Mouse (Mus musculus) gastrocnemius, postnatal 14 days (tissue): ENCODE results near the gene Nus1. TPM values are rescaled to one million over a fixed set of nuclear protein-coding genes. Genes with fewer than 3 reads are reported as not detected.

ENCODE experiments used
- DNase-seq: peaks from one replicate; pipeline ENCODE4 v3.0.0; 2021; ENCODE audit warnings: mixed read lengths
- intact Hi-C: fragments of 180-260 bp; cut with DNase I; formaldehyde crosslinking; loops from one replicate; pipeline ENCODE4 v1.15.1; 2025; ENCODE audit warnings: low total_unique reads
- long read RNA-seq, 2 experiments: library from polyadenylated mRNA; stranded (forward); transcript quantifications; one replicate each; pipeline ENCODE4 v2.0.0; 2021
- total RNA-seq, 2 experiments: library from RNA; stranded (reverse); gene quantifications; 2 replicates each; pipeline ENCODE4 v1.2.3; 2021

Gene Nus1
- total RNA-seq: 10 to 100 TPM; 16.1 to 17.5 TPM
- long read RNA-seq, experiment 1, full-length matches to known transcripts: 11 of 17 reads
- long read RNA-seq, experiment 1, partial matches to known transcripts: 0 of 17 reads
- long read RNA-seq, experiment 1, other reads (novel, unspliced or antisense): 6 of 17 reads
- long read RNA-seq, experiment 2, full-length matches to known transcripts: 17 of 20 reads
- long read RNA-seq, experiment 2, partial matches to known transcripts: 0 of 20 reads
- long read RNA-seq, experiment 2, other reads (novel, unspliced or antisense): 3 of 20 reads

DNA sequence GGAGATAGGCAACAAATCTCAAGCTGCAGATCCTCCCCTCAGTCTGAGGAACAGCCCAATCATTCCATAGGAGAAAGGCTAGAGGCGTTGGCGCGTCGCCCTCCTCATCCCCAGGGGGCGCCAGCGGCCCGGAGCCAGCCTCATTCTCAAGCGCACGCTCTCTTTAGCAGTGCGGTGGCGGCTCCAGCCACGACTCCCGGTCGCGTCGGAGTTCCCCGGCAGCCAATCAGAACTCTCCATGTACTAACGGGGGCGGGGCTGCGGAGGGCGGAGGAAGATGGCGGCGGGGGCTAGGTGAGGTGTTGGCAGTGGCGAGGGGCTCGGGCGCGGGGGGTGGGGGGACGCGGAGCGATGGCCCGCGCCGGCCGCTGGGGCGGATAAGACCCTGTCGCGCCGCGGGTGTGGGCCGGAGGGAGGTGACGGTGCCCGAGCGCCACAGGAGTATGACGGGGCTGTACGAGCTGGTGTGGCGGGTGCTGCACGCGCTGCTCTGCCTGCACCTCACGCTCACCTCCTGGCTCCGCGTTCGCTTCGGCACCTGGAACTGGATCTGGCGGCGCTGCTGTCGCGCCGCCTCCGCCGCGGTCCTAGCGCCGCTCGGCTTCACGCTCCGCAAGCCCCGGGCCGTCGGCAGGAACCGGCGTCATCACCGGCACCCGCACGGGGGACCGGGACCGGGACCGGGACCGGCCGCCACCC is at the start of gene Nus1:
Gene Nus1, plus strand, starts transcription at position 249 of the 699 bp plus-strand sequence.
- DNase-seq: peak; percentile 97

DNA sequence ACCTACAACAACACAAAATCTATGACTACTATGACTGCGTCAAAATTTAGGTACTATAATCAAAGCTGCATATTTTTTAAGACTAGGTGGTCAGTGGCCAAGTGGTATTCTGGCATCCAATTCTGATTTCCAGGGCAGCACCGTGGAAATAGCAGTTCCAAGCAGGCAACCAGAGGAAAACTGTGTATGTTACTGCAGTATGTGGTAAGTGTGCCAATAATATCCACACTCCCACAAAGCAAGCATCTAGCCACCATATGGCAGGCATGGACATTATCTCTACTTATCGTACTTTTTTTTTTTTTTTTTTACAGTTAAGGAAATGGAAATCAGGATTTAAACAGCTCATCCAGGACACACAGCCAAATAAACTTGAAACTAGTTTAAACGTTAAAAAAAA is 49.0 kb upstream of the Nus1 start:
- intact Hi-C loops: no loop called here
- no peak for DNase-seq

More for the DNA sequence above, at the start of gene Nus1:
- intact Hi-C loops: no loop called here

DNA sequence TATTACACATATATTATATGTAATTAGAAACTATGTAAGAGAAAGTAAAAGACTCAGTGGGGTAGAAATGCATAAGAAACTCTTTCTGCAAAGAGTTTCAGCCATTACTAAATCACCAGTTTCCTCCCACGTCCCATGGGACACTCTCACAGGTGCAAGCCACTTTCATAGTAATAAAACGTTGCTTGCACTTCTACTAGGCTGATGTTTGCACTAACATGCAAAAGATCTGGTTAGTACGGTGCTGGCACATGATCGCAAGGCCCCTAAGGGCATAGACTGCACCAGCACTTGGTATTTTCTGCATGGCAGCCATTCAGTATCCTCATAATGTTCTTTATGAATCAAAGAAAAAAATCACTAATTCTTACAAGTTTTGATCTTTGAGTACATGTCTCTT is 43.5 kb upstream of the Nus1 start:
- no peak for DNase-seq
- intact Hi-C loops: no loop called here

DNA sequence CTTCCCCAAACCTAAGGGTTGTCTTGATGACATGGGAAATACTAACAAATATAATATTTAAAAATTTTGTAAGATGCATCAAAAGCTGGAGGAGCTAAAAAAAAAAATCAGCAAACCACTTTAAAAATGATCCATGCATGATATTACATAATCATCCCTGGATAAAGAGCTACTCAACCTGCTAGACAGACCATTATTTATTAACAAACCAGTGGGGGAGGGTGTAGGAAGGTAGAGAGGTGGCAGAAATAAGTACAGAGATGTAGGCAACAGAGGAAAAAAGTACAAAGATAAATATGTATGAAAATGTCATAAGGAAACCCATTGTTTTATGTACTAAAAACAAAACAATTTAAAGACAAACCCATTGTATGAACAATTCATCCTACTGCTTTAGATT is 42.7 kb upstream of the Nus1 start:
- intact Hi-C loops: no loop called here
- DNase-seq: no peak

DNA sequence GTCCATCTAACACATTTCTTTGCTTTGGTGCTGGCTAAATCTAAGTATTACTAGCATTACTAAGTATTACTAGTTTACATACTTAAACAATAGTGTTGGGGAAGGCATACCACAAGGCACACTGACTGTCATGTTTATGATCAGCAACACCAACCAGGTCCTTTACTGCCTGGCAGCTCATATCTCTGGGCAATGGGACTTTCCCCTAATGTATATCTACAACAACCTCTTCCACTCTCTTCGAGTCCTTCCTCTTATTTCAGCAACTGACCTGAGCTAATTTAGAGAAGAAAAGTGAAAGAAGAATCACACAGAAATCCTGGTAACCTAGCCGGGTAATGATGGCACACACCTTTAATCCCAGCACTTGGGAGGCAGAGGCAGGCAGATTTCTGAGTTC is 40.9 kb upstream of the Nus1 start:
- DNase-seq: no peak
- intact Hi-C loops: no loop called here

DNA sequence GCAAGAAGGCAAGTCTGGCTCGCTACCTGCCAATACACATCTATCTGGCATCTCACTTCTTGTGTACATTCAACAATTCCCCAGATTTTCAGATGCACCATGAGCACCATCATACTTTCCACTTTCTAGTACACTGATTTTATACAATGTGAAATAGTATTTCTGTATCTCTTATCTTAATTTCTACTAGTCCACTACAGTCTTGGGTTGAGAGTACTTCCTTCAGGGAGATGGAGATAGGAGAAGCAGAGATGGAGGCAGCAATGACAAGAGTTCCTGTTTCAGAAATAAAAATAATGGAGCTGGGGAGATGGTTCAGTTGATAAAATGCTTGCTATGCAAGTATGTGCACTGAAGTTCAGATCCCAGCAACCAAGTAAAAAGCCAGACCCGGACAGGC is 39.5 kb upstream of the Nus1 start:
- DNase-seq: no peak
- intact Hi-C loops: no loop called here

DNA sequence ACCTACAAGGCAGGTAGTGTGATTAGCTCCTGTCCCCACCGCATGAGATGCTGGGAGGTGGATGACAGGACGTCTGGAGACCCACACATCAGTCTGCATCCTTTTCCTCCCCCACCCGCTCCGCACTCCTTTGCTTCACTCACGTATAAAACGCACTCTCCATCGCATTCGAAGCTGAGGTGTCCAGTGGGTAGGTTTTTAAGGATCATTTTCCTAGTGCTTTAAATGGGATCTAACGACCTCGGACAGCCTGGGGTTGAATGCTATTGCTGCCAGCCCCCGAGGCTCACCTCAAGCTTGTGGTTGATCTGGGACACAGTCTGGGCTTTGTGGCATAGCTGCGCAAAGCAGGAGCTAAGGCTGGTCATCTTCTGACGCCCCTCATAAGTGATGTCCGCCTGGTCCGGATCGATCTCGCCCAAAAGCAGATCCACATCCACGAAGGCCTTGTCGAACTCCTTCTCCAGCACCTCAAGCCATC is 36.0 kb upstream of the Nus1 start:
- DNase-seq: no peak
- intact Hi-C loops: loop anchor here (10.0 kb wide), 1 partner anchor 277 kb away; no protein-coding TSS in a partner anchor

DNA sequence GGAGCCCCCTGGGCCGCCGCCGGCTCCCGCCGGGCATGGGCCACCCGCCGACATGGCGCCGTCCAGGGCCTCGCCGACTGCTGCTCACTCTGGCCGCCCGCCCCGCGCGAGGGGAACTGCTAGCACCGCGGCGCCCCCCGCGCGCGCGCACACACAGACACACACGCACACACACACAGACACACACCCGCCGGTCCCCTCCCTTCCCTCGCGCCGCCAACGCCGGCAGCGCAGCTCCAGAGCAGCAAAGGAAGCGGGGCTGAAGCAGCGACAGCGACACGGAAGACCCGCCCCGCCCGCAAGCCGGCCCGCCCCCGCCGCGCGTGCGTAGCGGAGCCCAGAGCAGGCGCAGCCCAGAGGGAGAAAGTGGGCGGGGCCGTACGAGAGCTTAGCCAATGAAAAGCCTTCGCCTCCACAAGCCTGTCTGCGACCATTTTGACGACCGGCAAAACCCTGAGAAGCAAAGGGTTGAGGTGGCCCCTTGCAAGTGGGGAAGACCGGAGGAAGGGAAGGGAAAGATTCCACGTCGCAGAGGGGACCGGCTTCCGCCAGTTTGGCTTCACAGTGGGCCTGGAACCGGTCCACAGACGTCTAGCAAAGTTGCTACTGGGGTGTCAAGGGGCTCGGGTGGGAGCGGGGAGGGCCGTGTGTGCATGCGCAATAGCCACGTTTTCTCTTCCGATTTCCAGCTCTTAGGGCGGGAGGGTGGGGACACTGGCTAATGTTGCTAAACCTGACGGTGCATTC is 35.3 kb upstream of the Nus1 start, which contains the start of gene Gopc:
Gene Gopc, minus strand, starts transcription at position 280 of the 747 bp plus-strand sequence.
- DNase-seq: peak; percentile 98
- intact Hi-C loops: loop anchor here (10.0 kb wide), 1 partner anchor 277 kb away; no protein-coding TSS in a partner anchor

DNA sequence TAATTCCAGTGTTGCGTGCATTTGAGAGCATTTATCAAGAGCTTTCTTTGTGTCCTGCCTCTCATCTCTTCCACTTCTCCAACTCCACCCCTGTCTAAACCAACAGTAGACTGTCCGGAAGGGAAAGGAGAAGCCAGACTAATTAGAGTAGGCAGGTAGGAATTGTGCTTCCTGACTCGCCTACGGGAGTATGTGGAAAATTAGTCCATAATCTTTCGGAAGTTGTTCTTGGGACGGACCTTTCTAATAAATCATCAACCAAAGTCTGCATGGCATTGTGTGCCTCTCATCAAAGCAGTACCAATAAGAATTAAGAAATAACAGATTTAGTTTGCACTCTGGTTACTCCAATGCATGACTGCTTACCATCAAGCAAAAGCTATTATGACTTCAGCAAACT is 34.3 kb upstream of the Nus1 start:
- intact Hi-C loops: loop anchor here (10.0 kb wide), 1 partner anchor 278 kb away; no protein-coding TSS in a partner anchor
- no peak for DNase-seq

DNA sequence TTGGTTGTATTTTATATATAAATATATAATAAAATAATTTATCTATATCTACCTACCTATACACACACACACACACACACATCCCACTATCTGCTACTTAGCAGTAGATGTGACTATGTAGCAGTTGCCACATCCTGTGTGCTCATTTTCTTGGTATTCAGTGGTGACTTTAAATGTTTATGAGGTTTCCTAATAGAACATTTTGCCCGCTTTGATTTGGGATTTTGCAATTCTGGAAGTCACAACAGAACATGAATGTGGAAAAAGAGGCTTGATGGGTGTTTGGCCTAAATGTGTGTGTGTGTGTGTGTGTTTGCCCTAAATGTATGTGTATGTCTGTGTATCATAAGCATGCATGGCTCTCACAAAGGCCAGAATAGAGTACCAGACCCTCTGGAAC is 33.8 kb upstream of the Nus1 start:
- DNase-seq: no peak
- intact Hi-C loops: loop anchor here (10.0 kb wide), 1 partner anchor 279 kb away; no protein-coding TSS in a partner anchor

DNA sequence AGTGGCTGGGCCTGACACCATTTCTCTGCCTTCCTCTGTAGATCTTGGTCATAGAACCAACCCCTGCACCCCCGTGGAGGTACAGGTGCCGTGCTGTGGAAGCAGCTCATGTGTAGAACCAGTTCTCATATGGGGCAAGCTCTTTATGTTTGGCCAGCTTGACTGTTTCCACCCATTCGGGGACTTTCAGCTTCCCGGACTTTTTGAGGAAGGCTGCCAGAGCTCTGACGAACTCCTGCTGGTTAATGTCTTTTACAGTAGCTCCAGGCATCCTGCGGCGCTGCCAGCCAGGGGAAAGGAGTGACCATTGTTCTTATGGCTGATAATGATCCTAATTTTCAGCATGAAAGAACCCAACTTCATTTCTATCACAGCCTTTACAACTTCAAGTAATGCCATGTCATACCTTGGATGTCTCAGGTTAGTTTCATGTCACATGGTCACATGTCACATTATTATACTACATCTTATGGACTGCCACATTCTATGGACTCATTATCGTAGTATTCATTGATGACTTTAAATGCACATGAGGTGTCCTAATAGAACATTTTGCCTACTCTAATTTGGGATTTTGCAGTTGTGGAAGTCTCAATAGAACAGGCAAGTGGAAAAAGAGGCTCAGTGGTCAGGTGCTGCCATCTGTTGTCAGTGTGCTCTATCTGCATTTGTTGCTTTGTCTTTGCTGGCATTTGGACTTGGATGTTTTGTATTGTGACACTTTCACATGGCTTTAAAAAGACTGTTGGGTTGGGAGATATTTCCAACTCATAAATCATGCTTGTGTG is 32.3 kb upstream of the Nus1 start:
- DNase-seq: peak; percentile 29
- intact Hi-C loops: loop anchor here (5.0 to 10.0 kb wide), 2 partner anchors 168 to 280 kb away; no protein-coding TSS in a partner anchor

DNA sequence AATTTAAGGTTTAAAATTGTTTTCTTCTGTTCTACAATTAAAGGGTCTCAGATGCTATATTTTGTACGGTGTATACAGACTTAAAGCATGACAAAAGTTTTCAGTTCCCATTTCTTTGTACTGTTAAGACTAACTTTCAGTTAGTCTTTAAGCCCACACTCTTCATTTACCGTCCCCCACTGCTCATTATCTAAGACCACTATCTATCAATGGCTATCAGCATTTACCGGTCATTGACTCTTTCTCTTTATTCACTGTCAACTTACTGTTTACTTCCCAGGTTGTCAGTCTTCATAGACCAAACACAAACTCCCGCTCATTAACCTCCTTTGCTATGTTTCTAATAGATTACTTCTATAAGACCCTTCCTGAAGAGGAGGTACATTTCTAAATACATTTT is 30.2 kb upstream of the Nus1 start:
- no peak for DNase-seq
- intact Hi-C loops: loop anchor here (5.0 to 10.0 kb wide), 2 partner anchors 170 to 282 kb away; no protein-coding TSS in a partner anchor

DNA sequence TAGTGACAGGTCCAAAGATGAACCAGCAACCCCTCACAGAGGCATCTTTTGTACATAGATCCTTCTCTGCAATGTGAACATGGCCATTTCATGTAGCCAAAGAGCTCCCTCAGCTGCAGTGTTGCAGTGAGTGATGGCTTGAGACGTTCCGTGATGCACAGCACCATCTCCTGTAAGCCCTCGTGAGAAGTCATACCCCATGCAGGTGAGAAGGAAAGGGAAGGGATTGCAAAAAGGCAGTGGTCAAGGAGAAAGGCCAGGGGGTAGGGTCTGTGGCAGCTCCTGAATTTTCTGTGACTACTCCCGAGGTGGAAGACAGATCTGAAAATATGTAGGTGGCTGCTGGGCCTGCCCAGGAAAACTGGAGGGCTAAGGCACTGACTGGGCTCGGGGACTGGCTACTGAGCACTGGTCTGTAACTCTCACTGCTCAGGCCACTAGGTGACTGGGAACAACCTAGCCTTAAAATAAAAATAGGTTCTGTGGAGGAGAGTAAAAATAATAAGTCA is 28.4 kb upstream of the Nus1 start, which contains the start of gene Nepn:
Gene Nepn, plus strand, starts transcription at position 51 of the 509 bp plus-strand sequence.
- DNase-seq: no peak
- intact Hi-C loops: loop anchor here (5.0 to 10.0 kb wide), 2 partner anchors 172 to 284 kb away; no protein-coding TSS in a partner anchor

DNA sequence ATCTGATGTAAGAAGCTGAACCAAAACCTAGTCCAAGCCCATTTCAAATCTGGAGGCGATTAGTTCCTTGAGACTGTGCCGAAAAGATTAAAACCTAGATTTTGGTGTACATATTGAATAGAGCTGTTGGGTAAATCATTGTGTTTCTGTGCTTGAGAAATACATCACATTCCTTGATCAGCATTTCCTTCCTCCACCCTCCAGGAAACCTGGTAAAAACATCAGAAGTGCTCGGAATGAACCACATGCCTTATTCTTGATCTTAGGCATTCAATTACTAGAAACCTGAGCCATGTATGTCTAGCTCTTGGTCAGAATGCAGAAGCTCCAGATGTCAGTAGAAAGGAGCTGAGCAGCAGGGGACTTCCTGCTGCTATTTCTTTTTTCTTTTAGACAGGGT is 27.9 kb upstream of the Nus1 start:
- intact Hi-C loops: loop anchor here (5.0 to 10.0 kb wide), 2 partner anchors 172 to 285 kb away; no protein-coding TSS in a partner anchor
- DNase-seq: no peak

DNA sequence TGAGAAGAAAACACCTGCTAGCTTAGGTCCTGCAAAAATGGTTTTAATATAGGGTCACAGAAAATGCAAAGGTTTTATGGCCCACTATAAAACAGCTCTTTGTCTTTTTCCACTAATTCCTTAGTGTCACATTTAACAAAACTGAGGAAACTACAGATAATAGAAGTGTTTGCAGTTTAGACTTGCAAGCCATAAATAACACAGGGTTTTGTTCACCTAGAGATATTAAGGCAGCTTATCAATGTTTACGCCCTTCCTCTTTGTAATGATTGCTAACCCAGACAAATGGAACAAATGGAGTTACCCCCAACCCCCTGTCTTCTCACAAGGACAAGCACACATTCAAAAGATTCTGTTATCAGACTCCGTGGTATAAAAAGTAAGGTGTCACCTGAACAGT is 26.1 kb upstream of the Nus1 start:
- intact Hi-C loops: no loop called here
- no peak for DNase-seq

DNA sequence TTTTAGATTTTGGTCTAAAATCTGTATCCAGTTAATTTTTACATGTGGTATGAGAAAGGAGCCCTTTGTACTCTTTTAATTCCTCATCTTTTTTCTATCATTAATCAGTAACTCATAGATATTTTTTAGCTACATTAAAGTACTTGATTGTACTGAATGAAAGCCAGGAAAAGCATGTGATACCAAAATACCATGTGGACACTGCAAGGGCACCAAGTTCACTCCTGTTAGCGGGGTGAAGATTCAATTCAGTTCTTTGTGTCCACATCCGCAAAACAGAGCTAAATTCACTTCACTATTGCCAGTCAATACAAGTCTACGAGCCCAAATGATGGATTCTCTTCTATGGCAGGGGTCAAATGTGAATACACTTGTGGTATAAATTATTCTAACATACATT is 20.7 kb upstream of the Nus1 start:
- intact Hi-C loops: no loop called here
- DNase-seq: no peak

DNA sequence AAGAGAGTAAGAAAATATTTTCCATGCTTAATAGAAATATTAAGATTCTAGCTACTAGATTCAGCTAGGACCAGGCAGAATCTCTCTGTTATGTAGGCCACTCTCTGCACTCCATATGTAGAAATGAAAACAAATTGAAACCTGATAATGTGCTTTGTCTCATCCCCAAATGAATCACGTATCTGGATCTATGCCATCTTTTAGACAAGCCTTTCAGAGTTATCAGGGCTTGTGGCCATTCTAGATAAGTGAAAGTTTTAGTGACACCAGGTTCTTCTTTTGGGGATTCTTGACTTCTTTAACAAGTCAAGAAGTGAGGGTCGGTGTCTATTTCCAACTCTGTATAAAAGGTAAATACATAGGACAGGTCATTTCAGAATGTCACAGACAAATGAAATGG is 18.6 kb upstream of the Nus1 start:
- intact Hi-C loops: no loop called here
- no peak for DNase-seq

DNA sequence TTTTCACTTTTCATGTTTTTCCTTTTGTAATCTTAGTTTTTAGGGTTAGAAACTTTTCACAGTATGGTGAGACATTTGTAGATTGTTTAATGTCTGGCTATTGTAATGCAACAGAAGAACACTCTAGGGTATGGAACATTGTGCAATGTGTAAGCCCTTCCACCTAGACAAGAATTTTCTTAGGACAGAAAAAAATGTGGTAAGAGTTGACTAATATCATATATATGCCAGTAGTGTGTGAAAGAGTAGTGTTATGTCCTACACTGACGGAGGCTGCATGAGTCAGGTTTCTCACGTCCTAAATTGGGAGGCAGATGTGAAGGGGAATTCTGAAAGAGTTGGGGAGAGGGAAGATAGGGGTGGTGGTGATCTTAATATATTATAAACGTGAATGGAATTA is 17.6 kb upstream of the Nus1 start:
- intact Hi-C loops: no loop called here
- DNase-seq: no peak

DNA sequence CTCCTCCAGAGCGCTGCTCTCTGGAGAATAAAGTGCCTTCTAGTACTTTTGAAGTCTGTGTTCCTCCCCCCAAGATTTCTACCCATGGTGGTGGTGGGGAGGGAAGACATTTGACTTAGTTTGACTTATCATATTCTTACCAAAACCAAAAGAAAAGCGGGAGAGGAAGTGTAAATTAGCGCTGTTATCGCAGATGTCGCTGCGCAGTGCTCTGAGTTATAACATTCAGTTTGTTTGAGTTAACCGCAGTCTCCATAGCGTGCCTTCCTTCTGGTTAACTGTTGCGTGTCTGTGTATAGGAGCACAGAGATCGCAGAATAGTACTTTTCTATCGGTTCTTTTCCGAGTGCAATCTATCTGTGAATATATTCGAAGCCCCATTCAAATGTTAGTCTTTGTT is 12.2 kb upstream of the Nus1 start:
- intact Hi-C loops: no loop called here
- DNase-seq: no peak
